Mouse (Mus musculus) MEL (cell line): ENCODE measurements around the gene Myd88. TPM values are rescaled to one million over a fixed set of nuclear protein-coding genes. Genes with fewer than 3 reads are reported as not detected.
A peak's percentile ranks its signal among the peaks of the same experiment; 100 is the strongest.

Source experiments
- DNase-seq: peaks from one replicate; pipeline ENCODE4 v3.0.0; 2011; ENCODE audit warnings: low read depth, low spot score
- H3K27ac ChIP-seq: 2 replicates; pipeline ENCODE4 v1.5.1; 2012; ENCODE audit warnings: low read depth, mild to moderate bottlenecking, control low read depth, low read length, moderate library complexity; ENCODE audit not compliant: control insufficient read depth
- H3K27me3 ChIP-seq, 2 experiments: fragments of 150-350 bp in 1 of 2; sonication (generic) in 1 of 2; 2 replicates each; pipeline ENCODE4 v1.6.1; 2012; ENCODE audit warnings: low read length in 2 of 2, mild to moderate bottlenecking in 2 of 2, improper control_type of control experiment in 1 of 2, moderate library complexity in 1 of 2; ENCODE audit not compliant: insufficient read depth in 2 of 2, control insufficient read depth in 1 of 2
- H3K36me3 ChIP-seq, 2 experiments: 2 replicates each; pipeline ENCODE4 v1.6.1; 2012 to 2014; ENCODE audit warnings: low read length in 2 of 2, improper control_type of control experiment in 1 of 2, inconsistent platforms in 1 of 2, mild to moderate bottlenecking in 1 of 2; ENCODE audit not compliant: insufficient read depth in 2 of 2, control insufficient read depth in 1 of 2
- H3K4me1 ChIP-seq, 2 experiments: fragments of 150-350 bp in 1 of 2; sonication (generic) in 1 of 2; 2 replicates each; pipeline ENCODE4 v1.6.1; 2012; ENCODE audit warnings: low read length in 2 of 2, improper control_type of control experiment in 1 of 2, mild to moderate bottlenecking in 1 of 2; ENCODE audit not compliant: insufficient read depth in 2 of 2, control insufficient read depth in 1 of 2
- H3K4me3 ChIP-seq, 2 experiments: fragments of 150-350 bp in 1 of 2; sonication (generic) in 1 of 2; 2 replicates each; pipeline ENCODE4 v1.5.1; 2012; ENCODE audit warnings: low read depth in 2 of 2, low read length in 2 of 2, mild to moderate bottlenecking in 2 of 2, moderate library complexity in 2 of 2, control low read depth in 1 of 2, improper control_type of control experiment in 1 of 2; ENCODE audit not compliant: control insufficient read depth in 1 of 2, insufficient read depth in 1 of 2
- H3K79me2 ChIP-seq: 2 replicates; pipeline ENCODE4 v1.6.1; 2012; ENCODE audit warnings: mild to moderate bottlenecking, low read length, moderate library complexity; ENCODE audit not compliant: control insufficient read depth, poor library complexity, insufficient read depth
- H3K9ac ChIP-seq: 2 replicates; pipeline ENCODE4 v1.6.1; 2012; ENCODE audit warnings: low read depth, mild to moderate bottlenecking, control low read depth, low read length, moderate library complexity; ENCODE audit not compliant: control insufficient read depth, poor library complexity, severe bottlenecking
- H3K9me3 ChIP-seq: fragments of 150-350 bp; sonication (generic); replicated peaks from 2 replicates; pipeline ENCODE4 v1.6.1; 2012; ENCODE audit warnings: mild to moderate bottlenecking, low read length, improper control_type of control experiment, moderate library complexity; ENCODE audit not compliant: insufficient read depth
- BHLHE40 ChIP-seq: IDR thresholded peaks from 2 replicates; pipeline ENCODE4 v1.6.1; 2012; ENCODE audit warnings: low read depth, mild to moderate bottlenecking, inconsistent platforms, low read length, improper control_type of control experiment, borderline replicate concordance
- CHD2 ChIP-seq: IDR thresholded peaks from 2 replicates; pipeline ENCODE4 v1.6.1; 2011; ENCODE audit warnings: low read length, improper control_type of control experiment
- ELF1 ChIP-seq: IDR thresholded peaks from 2 replicates; pipeline ENCODE4 v1.6.1; 2014; ENCODE audit warnings: low read depth, mild to moderate bottlenecking, inconsistent platforms, low read length, improper control_type of control experiment, moderate library complexity
- EP300 ChIP-seq, 2 experiments: IDR thresholded peaks; 2 replicates each; pipeline ENCODE4 v1.6.1; 2011; ENCODE audit warnings: improper control_type of control experiment in 2 of 2, low read length in 2 of 2, low read depth in 1 of 2, mild to moderate bottlenecking in 1 of 2
- GABPA ChIP-seq: IDR thresholded peaks from 2 replicates; pipeline ENCODE4 v1.6.1; 2012; ENCODE audit warnings: low read depth, mild to moderate bottlenecking, inconsistent platforms, low read length, improper control_type of control experiment, moderate library complexity
- HCFC1 ChIP-seq: IDR thresholded peaks from 2 replicates; pipeline ENCODE4 v1.6.1; 2012; ENCODE audit warnings: low read depth, mild to moderate bottlenecking, inconsistent platforms, low read length, improper control_type of control experiment, moderate library complexity
- JUND ChIP-seq: IDR thresholded peaks from 2 replicates; pipeline ENCODE4 v1.6.1; 2011; ENCODE audit warnings: low read depth, mild to moderate bottlenecking, improper control_type of control experiment, low read length
- KAT2A ChIP-seq: conservative IDR thresholded peaks from 2 replicates; pipeline ENCODE4 v1.6.1; 2012; ENCODE audit warnings: low read depth, low read length, improper control_type of control experiment, inconsistent platforms
- MAFK ChIP-seq: IDR thresholded peaks from 2 replicates; pipeline ENCODE4 v1.6.1; 2011; ENCODE audit warnings: low read depth, mild to moderate bottlenecking, low read length, improper control_type of control experiment, borderline replicate concordance
- MAX ChIP-seq: IDR thresholded peaks from 2 replicates; pipeline ENCODE4 v1.6.1; 2011; ENCODE audit warnings: low read length, improper control_type of control experiment
- MAZ ChIP-seq: IDR thresholded peaks from 2 replicates; pipeline ENCODE4 v1.6.1; 2012; ENCODE audit warnings: low read depth, mild to moderate bottlenecking, inconsistent platforms, low read length, improper control_type of control experiment
- MXI1 ChIP-seq: IDR thresholded peaks from 2 replicates; pipeline ENCODE4 v1.6.1; 2011; ENCODE audit warnings: mild to moderate bottlenecking, low read depth, low read length, improper control_type of control experiment
- NELFE ChIP-seq: IDR thresholded peaks from 2 replicates; pipeline ENCODE4 v1.6.1; 2011; ENCODE audit warnings: low read depth, low read length, improper control_type of control experiment
- NRF1 ChIP-seq: IDR thresholded peaks from 2 replicates; pipeline ENCODE4 v1.6.1; 2014; ENCODE audit warnings: low read depth, mild to moderate bottlenecking, inconsistent platforms, low read length, improper control_type of control experiment, moderate library complexity; ENCODE audit not compliant: poor library complexity, insufficient read depth, severe bottlenecking
- POLR2A ChIP-seq, 2 experiments: IDR thresholded peaks; 2 replicates each; pipeline ENCODE4 v1.6.1; 2011 to 2012; ENCODE audit warnings: low read length in 2 of 2, mild to moderate bottlenecking in 2 of 2, control low read depth in 1 of 2, improper control_type of control experiment in 1 of 2, low read depth in 1 of 2, moderate library complexity in 1 of 2; ENCODE audit not compliant: control insufficient read depth in 1 of 2, insufficient read depth in 1 of 2, poor library complexity in 1 of 2
- POLR2AphosphoS2 ChIP-seq: IDR thresholded peaks from 2 replicates; pipeline ENCODE4 v1.6.1; 2011; ENCODE audit warnings: low read length, improper control_type of control experiment
- POLR2AphosphoS5 ChIP-seq: IDR thresholded peaks from 2 replicates; pipeline ENCODE4 v1.6.1; 2012; ENCODE audit warnings: low read depth, borderline replicate concordance, mild to moderate bottlenecking, inconsistent platforms, low read length, moderate library complexity, mixed read lengths
- RAD21 ChIP-seq: IDR thresholded peaks from 2 replicates; pipeline ENCODE4 v1.6.1; 2011; ENCODE audit warnings: mild to moderate bottlenecking, low read depth, low read length, improper control_type of control experiment
- SIN3A ChIP-seq: IDR thresholded peaks from 2 replicates; pipeline ENCODE4 v1.6.1; 2012; ENCODE audit warnings: low read length, improper control_type of control experiment, inconsistent platforms
- SMC3 ChIP-seq: IDR thresholded peaks from 2 replicates; pipeline ENCODE4 v1.6.1; 2011; ENCODE audit warnings: low read depth, low read length, improper control_type of control experiment
- TCF12 ChIP-seq: IDR thresholded peaks from 2 replicates; pipeline ENCODE4 v1.6.1; 2014; ENCODE audit warnings: low read depth, mild to moderate bottlenecking, inconsistent platforms, low read length, improper control_type of control experiment, moderate library complexity
- UBTF ChIP-seq: IDR thresholded peaks from 2 replicates; pipeline ENCODE4 v1.6.1; 2012; ENCODE audit warnings: low read depth, mild to moderate bottlenecking, inconsistent platforms, low read length, improper control_type of control experiment, moderate library complexity, borderline replicate concordance; ENCODE audit not compliant: insufficient read depth
- USF1 ChIP-seq: IDR thresholded peaks from 2 replicates; pipeline ENCODE4 v1.6.1; 2014; ENCODE audit warnings: low read depth, mild to moderate bottlenecking, inconsistent platforms, low read length, improper control_type of control experiment, moderate library complexity
- USF2 ChIP-seq, 2 experiments: IDR thresholded peaks; 2 replicates each; pipeline ENCODE4 v1.6.1; 2011 to 2012; ENCODE audit warnings: improper control_type of control experiment in 2 of 2, low read length in 2 of 2, borderline replicate concordance in 1 of 2, inconsistent platforms in 1 of 2, low read depth in 1 of 2, mild to moderate bottlenecking in 1 of 2; ENCODE audit not compliant: insufficient read depth in 1 of 2
- ZC3H11A ChIP-seq: IDR thresholded peaks from 2 replicates; pipeline ENCODE4 v1.6.1; 2012; ENCODE audit warnings: low read depth, mild to moderate bottlenecking, inconsistent platforms, low read length, improper control_type of control experiment
- ZKSCAN1 ChIP-seq: IDR thresholded peaks from 2 replicates; pipeline ENCODE4 v1.6.1; 2012; ENCODE audit warnings: low read depth, mild to moderate bottlenecking, inconsistent platforms, low read length, improper control_type of control experiment, moderate library complexity
- polyA plus RNA-seq, 2 experiments: library from polyadenylated mRNA; stranded (reverse) in 1 of 2; unstranded in 1 of 2; fragments of >175 nt in 1 of 2; fragments of >200 nt in 1 of 2; gene quantifications; 2 replicates each; pipeline versions ENCODE4 v1.2.1 to v1.2.4; 2012; ENCODE audit warnings: low replicate concordance in 2 of 2, low read depth in 1 of 2; ENCODE audit not compliant: insufficient read length in 2 of 2, insufficient read depth in 1 of 2, missing spikeins in 1 of 2
- total RNA-seq: library from RNA; depleted of rRNA; stranded (reverse); fragments of 300-350 nt; gene quantifications from 2 replicates; pipeline ENCODE4 v1.2.3, GENCODE M21; 2012

Gene Myd88
- total and polyA plus RNA-seq, 3 experiments, result 20.7 to 39.7 TPM; not detected in 1

- 0 out of 2 replicates have a peak, but pooled peaks have one; percentile 26 for TF ChIP-seq NRF1
- no peak for TF ChIP-seq KAT2A
- TF ChIP-seq MAX, result peak; percentile 85
- TF ChIP-seq SIN3A, result peak; percentile 78
- TF ChIP-seq JUND, result no peak
- no peak for TF ChIP-seq USF2 (IDR thresholded peaks at IDR 0.05; ENCODE audit: borderline replicate concordance in 1 of 2, insufficient read depth in 1 of 2, low read depth in 1 of 2, low read length in 2 of 2)
- peak; percentile 35; the same call in 1 of the 2 replicates for TF ChIP-seq HCFC1
Measured at GRCm38 (mm10) chr9:119357331-119358057, 16.3 kb upstream of the Myd88 start, which contains the start of gene Xylb (continued).

GRCm38 (mm10) chr9:119355943-119356342, 14.7 kb upstream of the Myd88 start:
- H3K79me2 ChIP-seq, result peaks cover 5% of the 10 kb centered on the region; the same call in 1 of the 2 replicates
- no peaks in the 10 kb centered on the region for H3K9me3 ChIP-seq
- no peak overlapping the region for H3K4me3 ChIP-seq
- no peak overlapping the region for H3K9ac ChIP-seq
- no peak for TF ChIP-seq ZC3H11A
- TF ChIP-seq SIN3A, result no peak
- TF ChIP-seq POLR2AphosphoS5, result no peak
- TF ChIP-seq SMC3, result no peak
- no peak for TF ChIP-seq MAFK
- no peak for TF ChIP-seq NELFE
- no peak for TF ChIP-seq POLR2AphosphoS2
- no peak for TF ChIP-seq MXI1
- no peak for TF ChIP-seq USF1
- TF ChIP-seq BHLHE40, result no peak
- TF ChIP-seq MAX, result no peak
- H3K36me3 ChIP-seq, result no peaks in the 10 kb centered on the region
- no peaks in the 10 kb centered on the region for H3K27me3 ChIP-seq
- no peak for DNase-seq
- no peak overlapping the region for H3K27ac ChIP-seq
- peaks cover 0 to 10% of the 10 kb centered on the region in 2 experiments; a peak in 1 of 4 replicates for H3K4me1 ChIP-seq

GRCm38 (mm10) chr9:119353926-119354325, 12.7 kb upstream of the Myd88 start:
- peaks cover 0 to 10% of the 10 kb centered on the region in 2 experiments; a peak in 1 of 4 replicates for H3K4me1 ChIP-seq
- no peaks in the 10 kb centered on the region for H3K9me3 ChIP-seq

More at GRCm38 (mm10) chr9:119353926-119354325, 12.7 kb upstream of the Myd88 start:
- no peak overlapping the region for H3K27ac ChIP-seq
- H3K9ac ChIP-seq, result no peak overlapping the region
- no peak overlapping the region for H3K4me3 ChIP-seq
- DNase-seq, result no peak
- peaks cover 5% of the 10 kb centered on the region; the same call in 1 of the 2 replicates for H3K79me2 ChIP-seq
- no peaks in the 10 kb centered on the region for H3K36me3 ChIP-seq
- no peaks in the 10 kb centered on the region for H3K27me3 ChIP-seq
- TF ChIP-seq MAZ (no peak), ELF1 (no peak), POLR2A (IDR thresholded peaks at IDR 0.05; ENCODE audit: control insufficient read depth in 1 of 2, insufficient read depth in 1 of 2, low read depth in 1 of 2, low read length in 2 of 2, poor library complexity in 1 of 2) (no peak), GABPA (no peak), UBTF (no peak), SIN3A (no peak), TCF12 (no peak), ZC3H11A (no peak), KAT2A (no peak), NRF1 (no peak), RAD21 (no peak), POLR2AphosphoS5 (no peak), JUND (no peak), EP300 (IDR thresholded peaks at IDR 0.05; ENCODE audit: low read depth in 1 of 2, low read length in 2 of 2) (no peak), CHD2 (no peak), USF1 (no peak), ZKSCAN1 (no peak), NELFE (no peak), MXI1 (no peak)
